Mouse (Mus musculus): ENCODE measurements around the gene Rpl29. TPM values are rescaled to one million over a fixed set of nuclear protein-coding genes. Genes with fewer than 3 reads are reported as not detected.

Gene Rpl29
- total RNA-seq, 2 experiments from 2014 or later: 471 to 490 TPM

GRCm38 (mm10) chr9:106454888-106455681 lies 25.8 kb downstream of the Rpl29 start:
- no peak for DNase-seq

- DNase-seq: peak; percentile 40
Observed at GRCm38 (mm10) chr9:106456325-106457162, 27.3 kb downstream of the Rpl29 start.

- DNase-seq: no peak
Observed at GRCm38 (mm10) chr9:106457163-106457559, 27.9 kb downstream of the Rpl29 start.

- DNase-seq: peak; percentile 44
Observed at GRCm38 (mm10) chr9:106457920-106458319, 28.7 kb downstream of the Rpl29 start.

- no peak for DNase-seq
Observed at GRCm38 (mm10) chr9:106459946-106460345, 30.7 kb downstream of the Rpl29 start.

- DNase-seq: no peak
Observed at GRCm38 (mm10) chr9:106460401-106461025, 31.3 kb downstream of the Rpl29 start.

- no peak for DNase-seq
Observed at GRCm38 (mm10) chr9:106461026-106461415, 31.8 kb downstream of the Rpl29 start.

GRCm38 (mm10) chr9:106461641-106462429 lies 32.6 kb downstream of the Rpl29 start:
- DNase-seq: no peak

- DNase-seq: no peak
Observed at GRCm38 (mm10) chr9:106462430-106462800, 33.2 kb downstream of the Rpl29 start.

- no peak for DNase-seq
Observed at GRCm38 (mm10) chr9:106463122-106464063, 34.1 kb downstream of the Rpl29 start.

GRCm38 (mm10) chr9:106464751-106465541 lies 35.7 kb downstream of the Rpl29 start:
- DNase-seq: peak; percentile 68

- DNase-seq: no peak
Observed at GRCm38 (mm10) chr9:106465571-106466200, 36.4 kb downstream of the Rpl29 start, which contains the start of gene Gpr62. Gene Gpr62 (minus strand): TSS chr9:106465938.

GRCm38 (mm10) chr9:106466721-106467120 lies 37.5 kb downstream of the Rpl29 start:
- DNase-seq: no peak

GRCm38 (mm10) chr9:106467746-106468145 lies 38.5 kb downstream of the Rpl29 start:
- no peak for DNase-seq

- DNase-seq: no peak
Observed at GRCm38 (mm10) chr9:106469317-106469716, 40.1 kb downstream of the Rpl29 start.

- no peak for DNase-seq
Observed at GRCm38 (mm10) chr9:106469776-106470175, 40.5 kb downstream of the Rpl29 start.

- no peak for DNase-seq
Observed at GRCm38 (mm10) chr9:106470991-106471750, 41.9 kb downstream of the Rpl29 start.

- DNase-seq: peak; percentile 75
Observed at GRCm38 (mm10) chr9:106471892-106472291, 42.6 kb downstream of the Rpl29 start.

GRCm38 (mm10) chr9:106472321-106472720 lies 43.1 kb downstream of the Rpl29 start:
- no peak for DNase-seq

All from heart, postnatal 4 days (tissue).